Mouse (Mus musculus): ENCODE results near the gene Flywch1.
"Not testable (repeated sequence)": the region's sequence is repeated elsewhere in the genome, so short reads cannot be mapped to it uniquely, and the experiment has no call there.

Gene Flywch1

DNA sequence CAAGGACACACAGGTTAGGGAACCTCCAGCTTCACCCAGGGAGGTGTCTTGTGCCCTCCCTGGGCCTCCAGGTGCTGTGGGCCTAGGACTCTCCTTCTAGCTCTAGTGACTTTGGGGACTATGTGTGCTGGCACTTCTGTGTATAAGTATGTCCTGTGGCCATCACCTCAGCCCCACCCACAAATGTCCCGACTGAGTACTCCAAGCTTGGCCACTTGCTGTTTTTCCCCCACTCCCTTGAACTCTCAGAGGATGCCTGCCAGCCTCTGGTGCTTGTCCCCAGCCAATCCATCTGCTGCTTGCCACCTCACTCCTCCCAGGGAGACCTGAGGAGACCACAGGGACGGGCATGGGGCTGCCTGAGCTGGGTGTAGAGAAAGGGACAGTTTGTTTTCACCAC, 7.0 kb upstream of the Flywch1 start:
- DNase-seq (ENCODE audit: low spot score) = no peak

DNA sequence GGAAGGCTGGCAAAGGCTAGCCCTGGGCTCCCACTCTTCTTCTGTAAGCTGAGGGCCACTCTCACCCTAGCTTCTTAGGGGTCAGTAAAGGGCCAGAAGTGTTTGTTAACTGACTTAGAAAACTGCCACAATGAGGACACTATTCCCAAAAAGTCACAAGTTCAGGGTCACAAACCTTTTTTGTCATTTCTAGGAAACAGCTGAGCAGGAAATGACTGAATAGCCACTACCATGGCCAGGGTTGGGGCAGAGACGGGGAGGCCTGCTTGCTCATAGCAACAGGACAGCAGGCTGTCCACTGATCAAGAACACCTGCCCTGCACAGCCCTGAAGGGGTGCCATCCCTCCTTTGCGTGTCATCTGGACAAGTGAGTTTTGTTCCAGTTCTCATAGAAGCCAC, 5.7 kb upstream of the Flywch1 start:
- no peak for DNase-seq (ENCODE audit: low spot score)

DNA sequence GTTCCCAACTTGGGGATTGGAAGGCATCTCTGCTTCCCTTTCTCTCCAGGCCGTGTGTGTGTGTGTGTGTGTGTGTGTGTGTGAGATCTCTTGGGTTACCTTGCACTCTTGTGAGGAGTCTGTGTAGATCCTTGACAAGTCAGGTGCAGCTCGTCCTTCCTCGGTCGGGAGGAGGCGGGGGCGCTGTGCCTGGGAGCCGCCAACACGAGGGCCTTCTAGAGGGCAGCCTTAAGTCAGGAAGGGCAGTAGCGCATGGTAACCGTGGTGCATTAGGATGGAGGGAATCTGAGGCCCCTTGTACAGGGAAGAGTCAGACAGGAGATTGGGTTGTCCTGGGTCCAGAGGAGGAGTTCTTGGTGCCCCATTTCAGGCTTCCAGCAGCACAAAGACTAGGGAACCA, 4.8 kb upstream of the Flywch1 start:
- DNase-seq (ENCODE audit: low spot score) = no peak

DNA sequence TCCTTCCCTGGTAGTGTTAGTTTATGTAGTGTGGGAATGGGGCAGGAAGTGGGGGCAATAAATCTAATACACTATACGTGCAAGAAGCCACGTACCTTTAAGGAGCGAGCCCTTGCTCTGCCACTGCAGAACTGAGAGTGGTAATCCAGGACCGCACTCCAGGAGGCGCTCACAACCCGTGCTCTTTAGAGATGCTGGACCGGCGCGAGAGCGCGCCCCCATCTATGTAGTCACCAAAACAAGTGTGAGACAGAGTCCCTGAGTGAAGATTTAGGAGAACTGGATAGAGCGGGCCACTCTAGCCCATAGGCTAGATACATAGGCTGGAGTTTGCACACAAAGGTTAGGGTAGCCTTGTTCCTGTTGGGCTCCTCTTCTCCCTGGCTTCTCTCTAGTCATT, 2.7 kb upstream of the Flywch1 start:
- peak; percentile 52 for DNase-seq (ENCODE audit: low spot score)

DNA sequence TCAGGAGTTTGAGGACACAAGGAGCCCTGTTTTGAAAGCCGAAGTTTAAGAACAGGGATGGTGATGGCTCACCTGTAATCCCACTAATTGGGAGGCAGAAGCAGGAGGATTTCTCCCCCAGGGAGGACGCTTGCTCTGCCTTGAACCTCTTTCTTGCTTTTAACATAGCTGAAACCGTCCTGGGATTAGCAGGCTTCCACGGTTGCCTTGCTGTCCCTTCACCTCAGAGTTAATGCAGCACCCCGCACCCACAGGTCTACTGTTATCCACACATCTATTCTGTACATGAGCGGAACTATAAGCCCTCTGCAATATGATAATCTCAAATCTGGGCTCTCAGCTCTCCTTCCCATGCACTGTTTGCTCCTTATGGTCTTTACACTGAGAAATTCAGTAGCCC, 2.3 kb upstream of the Flywch1 start:
- DNase-seq (ENCODE audit: low spot score) = no peak

DNA sequence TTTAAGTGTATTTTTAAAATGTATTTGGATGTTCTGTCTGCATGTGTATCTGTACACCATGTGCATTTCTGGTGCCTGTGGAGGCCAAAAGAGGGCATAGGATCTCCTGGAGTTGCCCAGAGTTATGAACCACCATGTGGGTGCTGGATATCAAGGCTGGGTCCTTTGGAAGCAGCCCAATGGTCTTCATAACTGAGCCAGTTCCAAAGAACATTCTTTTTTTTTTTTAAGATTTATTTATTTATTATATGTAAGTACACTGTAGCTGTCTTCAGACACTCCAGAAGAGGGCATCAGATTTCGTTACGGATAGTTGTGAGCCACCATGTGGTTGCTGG, 786 bp upstream of the Flywch1 start:
- DNase-seq (ENCODE audit: low spot score) = not testable (repeated sequence)

DNA sequence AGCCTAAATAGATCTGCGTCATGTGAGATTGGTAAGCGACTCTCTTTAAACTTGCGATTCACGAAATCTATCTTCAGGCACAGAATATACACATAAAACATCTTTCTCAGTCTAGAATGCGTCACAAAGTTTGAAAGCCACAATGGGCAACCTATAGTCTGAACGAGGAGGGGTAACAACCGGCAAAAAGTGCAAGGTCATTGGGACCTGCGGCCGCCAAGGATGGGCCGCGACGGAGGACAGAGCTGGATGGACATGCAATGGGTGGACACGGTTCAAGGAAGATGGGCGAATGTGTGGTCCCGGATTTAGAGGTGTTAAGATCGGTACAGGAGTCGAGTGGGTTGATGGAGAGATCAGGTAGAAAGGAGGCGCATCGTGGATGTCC, 512 bp downstream of the Flywch1 start:
- no peak for DNase-seq (ENCODE audit: low spot score)

DNA sequence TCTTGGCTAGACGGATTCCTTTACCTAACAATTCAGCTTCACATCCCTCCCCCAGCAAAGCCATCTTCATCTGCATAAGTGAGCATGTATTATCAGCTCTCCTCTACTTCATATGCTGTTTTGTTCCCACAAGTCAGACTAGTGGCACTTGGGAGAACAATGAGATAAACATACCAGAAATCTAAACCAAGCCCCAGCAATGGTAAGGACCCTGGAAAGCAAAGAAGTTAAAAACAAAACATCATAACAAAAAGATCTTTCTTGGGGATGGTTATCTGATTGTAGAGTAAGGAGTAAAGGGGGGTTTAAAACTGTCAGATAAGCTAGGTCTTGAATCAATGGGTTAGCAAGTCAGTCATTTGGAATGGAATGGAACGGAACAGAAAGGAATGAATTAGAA, 909 bp downstream of the Flywch1 start:
- no peak for DNase-seq (ENCODE audit: low spot score)

DNA sequence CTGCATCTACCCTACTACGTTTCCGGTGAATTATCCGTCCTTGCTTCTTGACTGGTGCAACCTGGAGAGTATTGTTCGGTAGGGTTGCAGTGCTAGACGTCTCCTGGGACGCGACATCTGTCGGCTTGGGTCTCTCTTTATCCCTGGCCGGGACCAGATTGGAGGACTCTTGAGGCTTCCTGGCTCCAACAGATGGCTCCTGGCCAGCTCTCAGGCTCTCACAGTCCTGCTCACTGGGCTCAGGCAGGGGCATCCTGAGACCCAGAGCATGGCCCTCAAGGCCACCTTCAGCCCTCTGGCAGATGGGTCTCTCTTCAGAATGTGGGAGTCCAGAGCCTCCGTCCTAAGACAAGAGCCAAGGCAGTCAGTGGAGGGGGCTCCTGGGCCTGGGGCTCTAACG, 8.4 kb downstream of the Flywch1 start:
- DNase-seq (ENCODE audit: low spot score) = no peak

DNA sequence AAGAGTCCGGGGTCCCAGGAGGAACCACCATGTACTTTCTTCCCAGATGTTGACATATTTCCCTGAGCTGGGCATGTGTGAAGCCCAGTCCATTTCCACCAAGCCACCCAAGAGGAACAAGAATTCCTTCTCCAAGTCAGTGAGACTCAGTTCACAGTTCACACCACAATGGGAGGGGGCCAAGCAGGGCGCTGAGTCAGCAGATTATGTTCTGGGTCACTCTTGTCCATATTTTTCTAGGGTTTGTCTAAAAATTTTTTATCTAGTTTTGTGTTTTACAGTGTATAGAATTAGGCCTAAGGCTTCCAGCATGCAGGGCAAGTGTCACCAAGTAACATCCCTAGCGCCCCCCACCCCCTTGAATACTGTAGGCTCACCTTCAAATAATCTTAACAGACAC, 10.2 kb downstream of the Flywch1 start:
- DNase-seq (ENCODE audit: low spot score) = no peak

DNA sequence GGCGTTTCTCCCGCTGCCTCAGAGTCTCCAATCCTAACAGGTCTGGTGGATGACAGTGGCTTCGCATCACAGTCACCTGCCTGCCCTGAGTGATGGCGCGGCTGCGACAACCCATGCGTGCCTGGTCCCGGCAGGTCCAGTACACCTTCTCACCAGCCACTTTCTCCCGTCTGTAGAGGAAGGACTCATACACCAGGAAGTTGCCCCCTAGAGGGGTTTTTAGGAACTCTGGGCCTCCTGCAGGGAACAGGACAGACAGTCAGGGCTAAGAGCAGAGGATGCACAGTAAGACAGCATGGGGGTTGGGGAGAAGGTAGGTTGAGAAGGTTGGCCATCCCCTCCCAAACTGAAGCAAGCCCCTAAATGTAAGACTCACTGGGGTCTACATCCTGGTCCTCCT, 11.2 kb downstream of the Flywch1 start:
- no peak for DNase-seq (ENCODE audit: low spot score)

DNA sequence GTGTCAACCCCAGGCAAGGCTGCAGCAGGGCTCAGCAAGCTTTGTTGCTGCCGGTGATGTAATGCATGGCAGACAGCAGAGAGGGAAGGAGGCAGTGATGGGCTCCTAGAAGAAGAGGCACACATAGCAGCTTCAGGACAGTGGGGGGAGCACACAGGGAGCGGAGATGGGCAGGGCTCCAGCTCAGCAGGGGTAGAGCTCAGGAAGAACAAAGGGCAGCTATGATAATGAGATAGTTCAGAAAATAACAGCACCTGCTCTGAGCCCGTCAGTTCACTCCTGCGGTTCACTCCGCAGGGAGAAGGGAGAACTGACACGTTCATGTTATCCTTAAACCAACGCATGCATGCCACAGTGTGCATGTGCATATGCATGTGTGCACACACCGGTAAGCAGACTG, 12.6 kb downstream of the Flywch1 start:
- no peak for DNase-seq (ENCODE audit: low spot score)

DNA sequence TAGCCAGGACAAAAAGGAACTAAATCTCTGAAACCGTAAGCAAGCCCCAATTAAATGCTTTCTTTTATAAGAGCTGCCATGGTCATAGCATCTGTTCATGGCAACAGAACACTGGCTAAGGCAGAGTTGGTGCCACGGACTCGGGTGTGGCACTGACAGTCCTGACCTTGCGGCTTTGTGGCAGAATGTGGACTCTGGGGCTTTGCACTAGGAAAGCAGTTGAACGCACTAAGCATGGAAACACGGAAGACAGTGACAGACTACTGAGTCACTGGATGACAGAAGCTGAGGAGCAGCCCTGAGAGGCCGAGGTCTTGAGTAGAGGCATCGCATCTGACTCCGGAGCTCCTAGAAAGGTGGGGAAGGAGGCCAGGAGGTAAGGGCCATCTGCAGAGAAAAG, 13.8 kb downstream of the Flywch1 start:
- DNase-seq (ENCODE audit: low spot score) = no peak

DNA sequence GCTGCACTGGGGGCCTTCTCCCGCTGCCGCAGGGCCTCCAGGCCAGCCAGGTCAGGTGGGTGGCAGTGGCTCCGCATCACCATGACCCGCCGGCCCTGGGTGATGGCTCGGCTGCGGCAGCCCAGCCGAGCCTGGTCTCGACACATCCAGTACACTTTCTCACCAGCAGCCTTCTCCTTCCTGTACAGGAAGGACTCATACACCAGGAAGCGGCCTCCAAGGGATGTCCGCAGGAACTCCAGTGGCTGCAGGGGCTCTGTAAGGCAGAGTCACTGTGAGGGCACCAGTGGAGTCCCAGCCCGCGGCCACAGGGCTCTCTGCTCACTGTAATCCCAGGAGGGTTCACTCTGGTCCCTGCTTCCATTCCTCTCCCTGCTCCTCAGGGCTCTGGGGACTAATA, 15.7 kb downstream of the Flywch1 start:
- no peak for DNase-seq (ENCODE audit: low spot score)

DNA sequence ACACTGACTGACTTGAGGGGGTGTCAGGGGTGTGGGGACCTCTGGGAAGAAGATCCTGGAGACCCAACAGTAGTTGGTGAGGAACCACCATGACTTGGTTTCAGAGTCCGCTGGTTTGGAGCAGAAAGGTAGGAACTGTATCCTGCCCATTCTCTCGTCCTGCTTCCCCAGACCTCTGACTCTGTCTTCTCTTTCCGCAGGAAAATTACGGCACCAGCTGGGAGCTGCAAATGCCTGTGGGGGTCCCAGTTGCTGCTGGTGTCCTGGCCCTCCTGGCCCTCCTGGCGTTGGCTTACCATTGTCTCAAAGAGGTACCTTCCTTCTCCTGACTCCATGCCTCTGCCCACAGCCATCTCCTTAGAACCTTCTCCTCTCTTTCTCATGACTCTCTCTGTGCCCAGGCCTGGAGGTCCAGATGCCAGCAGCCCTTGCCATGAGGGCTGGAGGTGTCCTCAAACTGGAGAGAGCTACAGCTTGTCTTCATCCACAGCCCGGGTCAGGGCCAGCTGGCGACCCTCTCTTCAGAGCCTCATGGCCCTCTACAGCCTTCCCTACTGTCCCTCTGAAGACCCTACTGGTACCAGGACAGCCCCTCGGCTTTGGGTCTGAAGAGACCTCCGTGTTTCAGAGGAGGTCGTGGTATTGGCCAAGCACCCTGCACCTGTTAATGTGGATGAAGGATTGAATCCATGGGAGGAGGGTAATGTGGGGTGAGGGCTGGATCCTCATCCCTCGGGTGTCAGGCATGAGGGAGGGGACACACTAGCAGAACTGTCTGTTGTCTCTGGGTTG, 21.8 kb downstream of the Flywch1 start:
- no peak for DNase-seq (ENCODE audit: low spot score)

DNA sequence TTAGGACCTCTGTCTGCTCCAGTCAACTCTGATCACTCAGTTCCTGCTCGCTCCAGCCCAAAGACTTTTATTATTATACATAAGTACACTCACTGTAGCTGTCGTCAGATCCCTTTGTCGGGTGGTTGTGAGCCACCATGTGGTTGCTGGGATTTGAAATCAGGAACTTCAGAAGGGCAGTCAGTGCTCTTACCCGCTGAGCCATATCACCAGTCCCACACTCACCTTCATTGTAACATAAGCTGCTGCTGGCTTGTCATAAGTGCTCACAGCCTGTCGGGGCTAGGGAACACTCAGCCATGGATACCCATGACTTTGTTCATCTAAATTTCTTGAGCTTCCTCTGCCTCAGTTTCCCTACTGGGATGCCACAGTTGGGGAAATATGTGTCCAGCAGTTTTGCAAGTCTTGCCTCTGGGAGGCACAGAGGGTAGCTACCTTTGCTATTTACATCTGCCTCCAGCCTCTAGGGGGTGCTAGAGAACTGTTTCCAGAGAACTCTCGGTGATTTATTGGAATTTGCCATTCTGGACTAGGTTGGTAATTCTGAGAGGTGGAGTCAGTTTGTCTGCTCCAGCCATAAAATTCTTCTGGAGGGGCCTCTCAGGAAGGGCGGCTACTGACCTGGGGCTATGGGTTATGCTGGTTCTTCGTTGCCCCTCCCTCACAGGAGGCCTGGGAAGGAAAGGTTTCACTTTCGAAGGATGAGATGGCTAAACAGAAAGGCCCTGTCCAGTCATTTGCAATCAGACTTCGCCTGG, 22.6 kb downstream of the Flywch1 start:
- DNase-seq (ENCODE audit: low spot score) = peak; percentile 81

DNA sequence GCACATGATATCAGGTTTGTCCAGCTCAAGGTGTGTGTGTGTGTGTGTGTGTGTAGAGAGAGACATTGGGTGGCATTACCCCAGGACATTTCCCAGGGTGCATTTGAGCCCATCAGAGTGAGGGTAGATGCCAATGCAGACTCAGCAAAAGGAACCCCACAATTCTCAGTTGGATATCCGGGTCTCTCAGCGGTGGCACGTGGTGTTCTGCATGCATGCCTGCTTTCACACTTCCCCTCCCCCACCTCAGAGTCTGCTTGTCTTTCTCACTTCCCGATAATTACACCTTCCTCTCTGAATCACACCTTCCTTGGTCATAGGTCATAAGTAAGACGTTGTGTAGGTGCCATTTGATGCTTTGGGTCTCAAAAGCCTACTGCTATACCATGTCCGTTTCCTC, 23.4 kb downstream of the Flywch1 start:
- DNase-seq (ENCODE audit: low spot score) = no peak

DNA sequence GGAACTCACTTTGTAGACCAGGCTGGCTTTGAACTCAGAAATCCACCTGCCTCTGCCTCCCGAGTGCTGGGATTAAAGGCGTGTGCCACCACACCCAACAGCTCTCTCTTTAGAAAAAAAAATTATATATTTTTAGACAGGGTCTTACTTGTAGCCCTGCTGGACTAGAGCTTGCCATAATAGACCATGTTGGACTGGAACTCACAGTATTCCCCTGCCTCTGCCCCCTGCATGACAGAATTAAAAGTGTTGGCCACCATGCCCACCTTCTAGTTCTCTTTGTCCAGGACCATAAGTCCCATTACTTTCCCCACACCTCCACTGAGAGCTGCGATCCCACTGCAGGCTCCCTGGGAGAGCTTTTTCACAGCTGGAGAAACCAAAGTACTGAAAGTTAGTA, 23.9 kb downstream of the Flywch1 start:
- no peak for DNase-seq (ENCODE audit: low spot score)

DNA sequence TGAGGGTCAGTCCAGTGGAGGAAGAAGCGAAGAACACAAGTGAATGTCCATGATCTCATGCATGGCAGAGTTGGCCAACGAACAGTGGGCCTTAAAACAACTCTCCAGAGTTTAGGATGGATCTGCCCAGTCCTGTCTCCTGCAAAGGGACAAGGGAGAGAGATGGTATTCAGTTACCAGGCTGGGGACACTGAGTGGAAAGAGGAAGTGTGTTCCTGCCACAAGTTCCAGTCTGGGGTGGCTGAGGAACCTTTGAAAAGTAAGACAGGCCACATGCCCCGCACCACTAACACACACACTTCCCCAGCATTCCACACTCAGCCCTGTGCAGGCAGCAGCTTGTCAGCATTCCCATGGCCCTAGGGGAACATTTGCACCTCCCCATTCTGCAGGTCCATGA, 24.6 kb downstream of the Flywch1 start:
- no peak for DNase-seq (ENCODE audit: low spot score)

DNA sequence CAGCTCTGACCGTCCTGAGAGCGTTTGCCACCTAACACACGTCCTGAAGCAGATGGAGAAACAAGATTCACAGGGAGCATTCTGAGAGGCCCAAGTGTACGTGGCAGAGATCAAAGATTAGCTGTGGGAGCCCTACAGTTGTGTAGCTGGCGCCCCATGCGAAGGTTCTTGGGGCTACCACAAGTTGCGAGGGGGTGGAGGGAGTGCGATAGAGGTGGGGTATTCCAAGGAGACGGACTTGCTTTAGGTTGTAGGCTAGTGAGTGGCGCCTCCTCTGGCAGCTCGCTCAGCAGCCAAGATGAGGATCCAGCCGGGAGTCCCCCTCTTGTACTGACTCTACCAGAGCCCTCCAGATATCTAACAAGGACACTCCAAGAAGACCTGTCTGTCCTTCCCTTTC, 25.1 kb downstream of the Flywch1 start:
- no peak for DNase-seq (ENCODE audit: low spot score)

DNA sequence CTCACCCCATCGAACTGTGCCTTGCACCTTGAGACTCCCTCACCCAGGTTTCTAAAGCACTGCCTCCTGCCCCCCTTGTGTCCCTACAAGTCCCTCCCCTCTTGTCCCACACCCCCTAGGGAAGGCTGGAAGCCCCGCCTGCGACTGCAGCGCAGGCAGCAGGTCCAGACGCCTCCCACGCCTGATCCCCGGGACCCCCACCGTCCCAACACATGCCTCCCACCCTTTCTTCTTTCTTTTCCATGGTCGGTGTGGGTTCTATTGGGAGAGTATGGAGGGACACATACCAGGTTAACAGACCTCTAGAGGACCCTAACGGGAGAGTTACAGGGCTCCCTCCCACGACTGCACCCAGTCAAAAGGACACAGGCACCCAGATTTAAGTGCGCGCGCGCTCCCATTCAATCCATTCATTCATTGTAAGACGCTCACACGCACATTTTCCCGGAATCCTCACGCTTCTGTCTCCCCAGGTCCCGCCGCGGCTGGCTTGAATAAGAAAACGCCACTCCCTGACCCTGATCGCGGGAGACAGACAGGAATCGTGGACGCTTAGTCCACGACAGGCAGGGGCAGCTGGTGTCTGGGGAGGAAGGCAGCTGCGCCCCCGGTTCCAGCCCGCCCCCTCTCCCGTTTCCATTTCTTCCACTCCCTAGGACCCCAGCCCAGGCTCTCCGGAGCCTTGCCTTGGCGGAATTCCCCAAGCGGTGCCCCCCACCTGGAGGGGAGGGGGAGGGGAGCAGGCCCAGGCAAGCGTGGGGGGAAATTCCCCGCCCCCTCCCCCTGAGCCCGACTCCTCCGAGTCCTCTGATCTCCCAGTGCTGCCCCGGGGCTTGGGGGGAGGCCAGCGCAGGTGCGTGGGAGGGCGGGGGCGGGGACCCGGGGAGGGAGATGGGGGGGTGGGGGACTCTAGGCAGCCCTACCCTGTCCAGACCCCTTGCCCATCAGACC, 25.8 kb downstream of the Flywch1 start, which contains the start of gene Kremen2:
Gene Kremen2, minus strand, starts transcription at position 533 of the 951 bp plus-strand sequence.
- no peak for DNase-seq (ENCODE audit: low spot score)

DNA sequence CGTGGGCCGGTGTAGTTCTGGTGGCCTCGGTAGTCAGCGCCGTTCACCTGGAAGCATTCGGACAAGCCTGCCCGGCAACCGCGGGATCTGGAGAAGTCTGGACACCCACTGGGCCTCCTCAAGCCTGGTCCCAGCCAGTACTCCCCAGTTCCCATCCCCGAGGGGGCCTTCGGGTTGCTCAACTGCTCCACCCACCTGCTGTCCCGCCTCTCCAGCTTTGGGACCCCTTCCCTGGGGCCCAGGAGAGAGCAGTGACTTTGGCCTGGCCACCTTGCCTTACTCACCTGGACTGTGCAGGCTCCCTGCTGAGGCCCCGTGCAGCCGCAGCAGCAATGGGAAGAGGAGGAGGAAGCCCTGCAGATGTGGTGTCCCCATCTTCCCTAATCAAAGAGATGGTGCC, 26.8 kb downstream of the Flywch1 start:
- no peak for DNase-seq (ENCODE audit: low spot score)

DNA sequence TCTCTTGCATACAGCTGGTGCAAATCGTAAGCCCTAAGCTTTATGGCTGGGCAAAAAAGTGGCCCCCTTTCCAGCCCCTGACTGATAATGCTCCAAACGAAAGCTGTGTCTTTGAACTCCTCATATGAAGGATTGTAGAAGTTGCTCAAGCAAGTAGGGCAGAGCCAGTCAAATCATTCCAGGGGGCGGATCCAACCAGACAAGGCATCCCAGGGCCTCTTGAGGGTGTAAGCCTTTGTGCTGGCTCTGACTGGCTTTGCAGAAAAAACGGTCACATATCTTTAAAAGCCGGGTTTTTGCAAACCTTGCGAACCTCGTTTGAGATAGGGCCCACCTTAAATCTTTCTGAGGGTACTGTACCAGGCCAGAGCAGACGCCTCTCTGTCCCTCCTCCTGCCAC, 27.3 kb downstream of the Flywch1 start:
- DNase-seq (ENCODE audit: low spot score) = no peak
